Mouse (Mus musculus) CH12.LX (cell line): ENCODE measurements at regions not wholly inside any gene's neighbourhood (a gene's known extent, or its start where the extent isn't known, plus 50 kb on each side); places are given as distances from the start of the nearest gene placed in this dataset.

Experiments
- DNase-seq: peaks from one replicate; pipeline ENCODE4 v3.0.0-alpha.2; 2013; ENCODE audit errors: extremely low read depth
- H3K27ac ChIP-seq: 2 replicates; pipeline ENCODE4 v1.5.1; 2012; ENCODE audit warnings: low read depth, mild to moderate bottlenecking, control low read depth, moderate library complexity; ENCODE audit not compliant: insufficient read depth
- H3K27me3 ChIP-seq: replicated peaks from 2 replicates; pipeline ENCODE3; 2012; ENCODE audit warnings: inconsistent platforms
- H3K36me3 ChIP-seq, 2 experiments: replicated peaks in 1 of 2; 2 replicates each; pipeline versions ENCODE3 to v1.6.1; 2012; ENCODE audit warnings: inconsistent platforms in 1 of 2, low read length in 1 of 2, mild to moderate bottlenecking in 1 of 2, mixed read lengths in 1 of 2, moderate library complexity in 1 of 2; ENCODE audit not compliant: control insufficient read depth in 1 of 2, insufficient read depth in 1 of 2
- H3K4me1 ChIP-seq, 2 experiments: 2 replicates each; pipeline ENCODE4 v1.6.1; 2012; ENCODE audit warnings: inconsistent platforms in 1 of 2, moderate library complexity in 1 of 2; ENCODE audit not compliant: insufficient read depth in 2 of 2, control insufficient read depth in 1 of 2
- H3K4me2 ChIP-seq: 2 replicates; pipeline ENCODE4 v1.6.1; 2012; ENCODE audit warnings: low read depth, mild to moderate bottlenecking, control low read depth; ENCODE audit not compliant: poor library complexity, insufficient read depth, severe bottlenecking
- H3K4me3 ChIP-seq, 3 experiments: fragments of 150-350 bp in 1 of 3; sonication (generic) in 1 of 3; replicated peaks in 1 of 3; 2 replicates each; pipeline versions ENCODE3 to v1.5.1; 2011 to 2012; ENCODE audit warnings: low read depth in 2 of 3, low read length in 2 of 3, mild to moderate bottlenecking in 2 of 3, moderate library complexity in 2 of 3, control low read depth in 1 of 3, improper control_type of control experiment in 1 of 3, inconsistent platforms in 1 of 3, mixed read lengths in 1 of 3; ENCODE audit not compliant: poor library complexity in 1 of 3
- H3K79me2 ChIP-seq: replicated peaks from 2 replicates; pipeline ENCODE4 v1.6.1; 2012; ENCODE audit warnings: mild to moderate bottlenecking, moderate library complexity; ENCODE audit not compliant: control insufficient read depth, poor library complexity, insufficient read depth, severe bottlenecking; ENCODE audit errors: extremely low read depth
- H3K9ac ChIP-seq: 2 replicates; pipeline ENCODE4 v1.6.1; 2012; ENCODE audit warnings: low read depth, mild to moderate bottlenecking, control low read depth, moderate library complexity; ENCODE audit not compliant: insufficient read depth
- H3K9me3 ChIP-seq: replicated peaks from 2 replicates; pipeline ENCODE3; 2012; ENCODE audit warnings: low read length, inconsistent platforms, mixed read lengths
- BHLHE40 ChIP-seq: IDR thresholded peaks from 2 replicates; pipeline ENCODE4 v1.6.1; 2011; ENCODE audit warnings: mild to moderate bottlenecking, low read depth, low read length, improper control_type of control experiment
- CHD1 ChIP-seq: IDR thresholded peaks from 2 replicates; pipeline ENCODE4 v1.6.1; 2012; ENCODE audit warnings: low read depth, low read length, improper control_type of control experiment, inconsistent platforms
- CHD2 ChIP-seq: IDR thresholded peaks from 2 replicates; pipeline ENCODE4 v1.6.1; 2011; ENCODE audit warnings: low read length, improper control_type of control experiment
- CTCF ChIP-seq, 2 experiments: IDR thresholded peaks in 1 of 2; conservative IDR thresholded peaks in 1 of 2; 2 replicates each; pipeline ENCODE4 v1.5.1; 2011 to 2012; ENCODE audit warnings: low read depth in 2 of 2, low read length in 2 of 2, improper control_type of control experiment in 1 of 2, inconsistent platforms in 1 of 2, mild to moderate bottlenecking in 1 of 2, moderate library complexity in 1 of 2
- E2F4 ChIP-seq: IDR thresholded peaks from 2 replicates; pipeline ENCODE4 v1.6.1; 2011; ENCODE audit warnings: low read depth, low read length, improper control_type of control experiment; ENCODE audit not compliant: insufficient replicate concordance
- ELF1 ChIP-seq: IDR thresholded peaks from 2 replicates; pipeline ENCODE4 v1.6.1; 2014; ENCODE audit warnings: low read depth, mild to moderate bottlenecking, inconsistent platforms, low read length, improper control_type of control experiment
- EP300 ChIP-seq: IDR thresholded peaks from 2 replicates; pipeline ENCODE4 v1.6.1; 2011; ENCODE audit warnings: low read length, improper control_type of control experiment
- ETS1 ChIP-seq: conservative IDR thresholded peaks from 2 replicates; pipeline ENCODE4 v1.6.1; 2012; ENCODE audit warnings: low read depth, mild to moderate bottlenecking, inconsistent platforms, low read length, improper control_type of control experiment, moderate library complexity
- GABPA ChIP-seq: IDR thresholded peaks from 2 replicates; pipeline ENCODE4 v1.6.1; 2012; ENCODE audit warnings: low read depth, low read length, improper control_type of control experiment, inconsistent platforms; ENCODE audit not compliant: insufficient replicate concordance
- HCFC1 ChIP-seq: IDR thresholded peaks from 2 replicates; pipeline ENCODE4 v1.6.1; 2012; ENCODE audit warnings: low read depth, mild to moderate bottlenecking, inconsistent platforms, low read length, improper control_type of control experiment
- IRF4 ChIP-seq: IDR thresholded peaks from 2 replicates; pipeline ENCODE4 v1.6.1; 2014; ENCODE audit warnings: low read depth, mild to moderate bottlenecking, inconsistent platforms, low read length, improper control_type of control experiment
- JUN ChIP-seq: IDR thresholded peaks from 2 replicates; pipeline ENCODE4 v1.6.1; 2011; ENCODE audit warnings: low read depth, mild to moderate bottlenecking, low read length, improper control_type of control experiment, moderate library complexity; ENCODE audit not compliant: insufficient read depth
- JUND ChIP-seq: conservative IDR thresholded peaks from 2 replicates; pipeline ENCODE4 v1.6.1; 2011; ENCODE audit warnings: low read depth, low read length, improper control_type of control experiment
- KAT2A ChIP-seq: IDR thresholded peaks from 2 replicates; pipeline ENCODE4 v1.6.1; 2012; ENCODE audit warnings: low read length, improper control_type of control experiment, inconsistent platforms; ENCODE audit not compliant: insufficient replicate concordance
- MAFK ChIP-seq: IDR thresholded peaks from 2 replicates; pipeline ENCODE4 v1.6.1; 2011; ENCODE audit warnings: low read length, improper control_type of control experiment; ENCODE audit not compliant: insufficient replicate concordance
- MAX ChIP-seq: IDR thresholded peaks from 2 replicates; pipeline ENCODE4 v1.6.1; 2011; ENCODE audit warnings: low read length, improper control_type of control experiment
- MAZ ChIP-seq: IDR thresholded peaks from 2 replicates; pipeline ENCODE4 v1.6.1; 2012; ENCODE audit warnings: low read depth, mild to moderate bottlenecking, inconsistent platforms, low read length, improper control_type of control experiment, moderate library complexity
- MEF2A ChIP-seq: IDR thresholded peaks from 2 replicates; pipeline ENCODE4 v1.6.1; 2014; ENCODE audit warnings: low read depth, mild to moderate bottlenecking, inconsistent platforms, low read length, improper control_type of control experiment, borderline replicate concordance
- MXI1 ChIP-seq: IDR thresholded peaks from 2 replicates; pipeline ENCODE4 v1.6.1; 2011; ENCODE audit warnings: mild to moderate bottlenecking, low read depth, low read length, improper control_type of control experiment
- MYC ChIP-seq: IDR thresholded peaks from 2 replicates; pipeline ENCODE4 v1.6.1; 2011; ENCODE audit warnings: low read depth, mild to moderate bottlenecking, improper control_type of control experiment, low read length
- NELFE ChIP-seq: IDR thresholded peaks from 2 replicates; pipeline ENCODE4 v1.6.1; 2011; ENCODE audit warnings: low read depth, low read length, improper control_type of control experiment
- NRF1 ChIP-seq: IDR thresholded peaks from 2 replicates; pipeline ENCODE4 v1.6.1; 2014; ENCODE audit warnings: low read depth, mild to moderate bottlenecking, inconsistent platforms, low read length, improper control_type of control experiment, moderate library complexity
- PAX5 ChIP-seq: IDR thresholded peaks from 2 replicates; pipeline ENCODE4 v1.6.1; 2012; ENCODE audit warnings: low read length, inconsistent platforms, mixed read lengths
- POLR2A ChIP-seq: IDR thresholded peaks from 2 replicates; pipeline ENCODE4 v1.6.1; 2011; ENCODE audit warnings: low read depth, mild to moderate bottlenecking, improper control_type of control experiment, low read length
- POLR2AphosphoS2 ChIP-seq: IDR thresholded peaks from 2 replicates; pipeline ENCODE4 v1.6.1; 2011; ENCODE audit warnings: low read depth, low read length, improper control_type of control experiment
- RAD21 ChIP-seq: IDR thresholded peaks from 2 replicates; pipeline ENCODE4 v1.6.1; 2011; ENCODE audit warnings: low read depth, mild to moderate bottlenecking, low read length, improper control_type of control experiment, moderate library complexity
- RCOR1 ChIP-seq: conservative IDR thresholded peaks from 2 replicates; pipeline ENCODE4 v1.6.1; 2012; ENCODE audit warnings: low read depth, mild to moderate bottlenecking, inconsistent platforms, low read length, improper control_type of control experiment
- SIN3A ChIP-seq: IDR thresholded peaks from 2 replicates; pipeline ENCODE4 v1.6.1; 2012; ENCODE audit warnings: low read length, improper control_type of control experiment, inconsistent platforms
- SMC3 ChIP-seq: IDR thresholded peaks from 2 replicates; pipeline ENCODE4 v1.6.1; 2011; ENCODE audit warnings: low read depth, low read length, improper control_type of control experiment
- TBP ChIP-seq: conservative IDR thresholded peaks from 2 replicates; pipeline ENCODE4 v1.6.1; 2011; ENCODE audit warnings: low read depth, low read length, improper control_type of control experiment
- TCF12 ChIP-seq: IDR thresholded peaks from 2 replicates; pipeline ENCODE4 v1.6.1; 2014; ENCODE audit warnings: low read depth, mild to moderate bottlenecking, inconsistent platforms, low read length, improper control_type of control experiment
- UBTF ChIP-seq: IDR thresholded peaks from 2 replicates; pipeline ENCODE4 v1.6.1; 2012; ENCODE audit warnings: low read depth, mild to moderate bottlenecking, inconsistent platforms, low read length, improper control_type of control experiment, moderate library complexity
- USF1 ChIP-seq: IDR thresholded peaks from 2 replicates; pipeline ENCODE4 v1.6.1; 2014; ENCODE audit warnings: low read depth, mild to moderate bottlenecking, inconsistent platforms, low read length, improper control_type of control experiment
- USF2 ChIP-seq: conservative IDR thresholded peaks from 2 replicates; pipeline ENCODE4 v1.6.1; 2011; ENCODE audit warnings: low read depth, low read length, improper control_type of control experiment
- ZC3H11A ChIP-seq: IDR thresholded peaks from 2 replicates; pipeline ENCODE4 v1.6.1; 2012; ENCODE audit warnings: low read depth, mild to moderate bottlenecking, inconsistent platforms, low read length, improper control_type of control experiment
- ZKSCAN1 ChIP-seq: IDR thresholded peaks from 2 replicates; pipeline ENCODE4 v1.6.1; 2012; ENCODE audit warnings: low read depth, inconsistent platforms, low read length, improper control_type of control experiment, borderline replicate concordance
- ZMIZ1 ChIP-seq: IDR thresholded peaks from 2 replicates; pipeline ENCODE4 v1.6.1; 2012; ENCODE audit warnings: low read depth, mild to moderate bottlenecking, inconsistent platforms, low read length, improper control_type of control experiment
- ZNF384 ChIP-seq: IDR thresholded peaks from 2 replicates; pipeline ENCODE4 v1.6.1; 2012; ENCODE audit warnings: low read depth, low read length, improper control_type of control experiment, inconsistent platforms
- dilution Hi-C: fragments of 300-500 bp; cut with MboI; formaldehyde crosslinking; loops from 2 replicates; pipeline ENCODE4 v1.14.3; 2020; ENCODE audit warnings: low sequenced_read_pairs; ENCODE audit not compliant: extremely low pct_unique_long_range_greater_than_20kb, extremely low pct_ligation_motif_present
- in situ Hi-C: fragments of 300-500 bp; cut with MboI; formaldehyde crosslinking; loops from 3 replicates; pipeline ENCODE4 v1.14.3; 2019; ENCODE audit warnings: low sequenced_read_pairs, low pct_ligation_motif_present, low pct_unique_long_range_greater_than_20kb, mixed read lengths

- Histone ChIP-seq H3K9ac (no peak overlapping the region), H3K79me2 (no peaks in the 10 kb centered on the region), H3K4me2 (peak overlapping the region; percentile 77; the same call in 1 of the 2 replicates), H3K36me3 (no peaks in the 10 kb centered on the region), H3K27ac (no peak overlapping the region), H3K4me3 (no peak overlapping the region), H3K9me3 (no peaks in the 10 kb centered on the region), H3K27me3 (peaks cover 5% of the 10 kb centered on the region), H3K4me1 (peaks cover 11 to 44% of the 10 kb centered on the region in 2 experiments)
- in situ Hi-C loops (loop anchor here (10.0 to 25.0 kb wide), 2 partner anchors 422 to 710 kb away; no protein-coding TSS in a partner anchor), dilution Hi-C loops (no loop called here)
- TF ChIP-seq POLR2A (no peak), UBTF (no peak), HCFC1 (no peak), GABPA (no peak), EP300 (no peak), JUND (no peak), ZNF384 (peak; percentile 11; the same call in 1 of the 2 replicates), TBP (no peak), KAT2A (no peak), MAZ (no peak), NELFE (peak; percentile 27; the same call in 1 of the 2 replicates), RAD21 (peak; percentile 100), POLR2AphosphoS2 (no peak), ZC3H11A (peak; percentile 90), TCF12 (peak; percentile 40; the same call in 1 of the 2 replicates), USF2 (no peak), CHD1 (no peak), SIN3A (no peak), MXI1 (peak; percentile 54; the same call in 1 of the 2 replicates), USF1 (no peak), RCOR1 (no peak), ELF1 (0 out of 2 replicates have a peak, but pooled peaks have one; percentile 26), NRF1 (peak; percentile 30; the same call in 1 of the 2 replicates), JUN (no peak), ZKSCAN1 (no peak), SMC3 (peak; percentile 96), MEF2A (0 out of 2 replicates have a peak, but pooled peaks have one; percentile 34), MAFK (no peak), BHLHE40 (peak; percentile 27; the same call in 1 of the 2 replicates), IRF4 (0 out of 2 replicates have a peak, but pooled peaks have one; percentile 48), ZMIZ1 (no peak), CTCF (conservative IDR thresholded peaks at IDR 0.05 in 1 of 2, IDR thresholded peaks at IDR 0.05 in 1 of 2; ENCODE audit: low read depth in 2 of 2, low read length in 2 of 2) (peak; percentile 96 to 98), PAX5 (no peak), MAX (peak; percentile 35; the same call in 1 of the 2 replicates), E2F4 (no peak), MYC (peak; percentile 62; the same call in 1 of the 2 replicates), CHD2 (no peak), ETS1 (no peak)
- peak; percentile 80 for DNase-seq
Observed at GRCm38 (mm10) chr4:9096809-9097700, 858.2 kb upstream of the Car8 start.
